Mouse (Mus musculus) MEL (cell line): Measurements from ENCODE around the gene Fgfr2.

Experiments used
- CTCF ChIP-seq, 3 experiments: IDR thresholded peaks in 2 of 3; conservative IDR thresholded peaks in 1 of 3; 2 replicates each; pipeline ENCODE4 v1.5.1; 2011 to 2012; ENCODE audit warnings: low read length in 3 of 3, low read depth in 2 of 3, mild to moderate bottlenecking in 2 of 3, improper control_type of control experiment in 1 of 3, inconsistent platforms in 1 of 3, mixed read lengths in 1 of 3, moderate library complexity in 1 of 3; ENCODE audit not compliant: control insufficient read depth in 1 of 3, insufficient read depth in 1 of 3, poor library complexity in 1 of 3, severe bottlenecking in 1 of 3
- EP300 ChIP-seq, 2 experiments: IDR thresholded peaks; 2 replicates each; pipeline ENCODE4 v1.6.1; 2011; ENCODE audit warnings: improper control_type of control experiment in 2 of 2, low read length in 2 of 2, low read depth in 1 of 2, mild to moderate bottlenecking in 1 of 2
- JUND ChIP-seq: IDR thresholded peaks from 2 replicates; pipeline ENCODE4 v1.6.1; 2011; ENCODE audit warnings: low read depth, mild to moderate bottlenecking, improper control_type of control experiment, low read length
- POLR2A ChIP-seq, 2 experiments: IDR thresholded peaks; 2 replicates each; pipeline ENCODE4 v1.6.1; 2011 to 2012; ENCODE audit warnings: low read length in 2 of 2, mild to moderate bottlenecking in 2 of 2, control low read depth in 1 of 2, improper control_type of control experiment in 1 of 2, low read depth in 1 of 2, moderate library complexity in 1 of 2; ENCODE audit not compliant: control insufficient read depth in 1 of 2, insufficient read depth in 1 of 2, poor library complexity in 1 of 2
- RAD21 ChIP-seq: IDR thresholded peaks from 2 replicates; pipeline ENCODE4 v1.6.1; 2011; ENCODE audit warnings: mild to moderate bottlenecking, low read depth, low read length, improper control_type of control experiment

GRCm38 (mm10) chr7:132777117-132777516, 346.0 kb downstream of the Fgfr2 start:
- TF ChIP-seq RAD21 = no peak
- no peak for TF ChIP-seq JUND
- no peak for TF ChIP-seq POLR2A (IDR thresholded peaks at IDR 0.05; ENCODE audit: control insufficient read depth in 1 of 2, insufficient read depth in 1 of 2, low read depth in 1 of 2, low read length in 2 of 2, poor library complexity in 1 of 2)
- no peak for TF ChIP-seq EP300 (IDR thresholded peaks at IDR 0.05; ENCODE audit: low read depth in 1 of 2, low read length in 2 of 2)
- no peak for TF ChIP-seq CTCF (IDR thresholded peaks at IDR 0.05 in 2 of 3, conservative IDR thresholded peaks at IDR 0.05 in 1 of 3; ENCODE audit: control insufficient read depth in 1 of 3, insufficient read depth in 1 of 3, low read depth in 2 of 3, low read length in 3 of 3, poor library complexity in 1 of 3, severe bottlenecking in 1 of 3)
